Mouse (Mus musculus) brain, embryonic 14.5 days (tissue): Measurements from ENCODE around the gene Gm10318.

Experiments
- CTCF ChIP-seq: fragments of 200-500 bp; IDR thresholded peaks from 2 replicates; pipeline ENCODE4 v1.5.1; 2012; ENCODE audit warnings: inconsistent platforms, mild to moderate bottlenecking, moderate library complexity, borderline replicate concordance; ENCODE audit not compliant: insufficient read depth, insufficient read length; ENCODE audit errors: extremely low read depth
- POLR2A ChIP-seq: fragments of 200-500 bp; IDR thresholded peaks from 2 replicates; pipeline ENCODE4 v1.6.1; 2012; ENCODE audit warnings: mild to moderate bottlenecking, inconsistent platforms, borderline replicate concordance; ENCODE audit not compliant: poor library complexity, insufficient read depth, insufficient read length, severe bottlenecking; ENCODE audit errors: extremely low read depth

DNA sequence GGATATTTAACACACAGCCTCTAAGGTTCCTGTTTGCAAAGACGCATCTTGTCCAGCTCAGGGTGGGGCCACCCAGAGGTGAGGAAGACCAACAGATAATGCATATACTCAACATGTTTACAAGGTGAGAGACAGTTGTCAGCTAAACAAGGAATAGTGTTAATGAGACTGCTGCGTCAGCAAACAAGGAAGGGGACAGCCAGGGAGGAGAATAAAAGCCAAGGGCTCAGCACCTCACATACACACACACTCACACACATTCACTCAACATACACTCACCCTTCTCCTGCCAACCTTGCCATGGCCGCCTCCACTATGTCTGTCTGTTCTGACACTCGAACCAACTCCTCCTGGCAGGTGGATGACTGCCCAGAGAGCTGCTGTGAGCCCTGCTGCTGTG lies 38.3 kb upstream of the Gm10318 start, which contains the start of gene Gm2696:
- TF ChIP-seq CTCF = no peak
- no peak for TF ChIP-seq POLR2A
